Mouse (Mus musculus) ES-Bruce4 (cell line): ENCODE results near the gene Dars. TPM values are rescaled to one million over a fixed set of nuclear protein-coding genes. Genes with fewer than 3 reads are reported as not detected.

Experiments used
- H3K27ac ChIP-seq: 2 replicates; pipeline ENCODE4 v1.5.1; 2012; ENCODE audit warnings: low read length, inconsistent platforms; ENCODE audit not compliant: insufficient read depth
- H3K27me3 ChIP-seq: 2 replicates; pipeline ENCODE4 v1.6.1; 2012; ENCODE audit warnings: mild to moderate bottlenecking, low read length, inconsistent platforms; ENCODE audit not compliant: control insufficient read depth, poor library complexity, insufficient read depth, severe bottlenecking
- H3K36me3 ChIP-seq: 2 replicates; pipeline ENCODE4 v1.6.1; 2012; ENCODE audit warnings: inconsistent platforms, mild to moderate bottlenecking, low read length, moderate library complexity; ENCODE audit not compliant: control insufficient read depth, poor library complexity, insufficient read depth, severe bottlenecking
- H3K4me1 ChIP-seq: one replicate; pipeline ENCODE4 v1.8.1; 2011; ENCODE audit warnings: low read length; ENCODE audit not compliant: control insufficient read depth, insufficient read depth
- H3K4me3 ChIP-seq: 2 replicates; pipeline ENCODE4 v1.5.1; 2011; ENCODE audit warnings: low read depth, mild to moderate bottlenecking, low read length
- H3K9ac ChIP-seq: 2 replicates; pipeline ENCODE4 v1.6.1; 2012; ENCODE audit warnings: low read depth, mild to moderate bottlenecking, inconsistent platforms; ENCODE audit not compliant: poor library complexity, severe bottlenecking
- H3K9me3 ChIP-seq: replicated peaks from 2 replicates; pipeline ENCODE4 v1.6.1; 2012; ENCODE audit warnings: mild to moderate bottlenecking, low read length, inconsistent platforms; ENCODE audit not compliant: control insufficient read depth, poor library complexity, insufficient read depth, severe bottlenecking
- CTCF ChIP-seq: IDR thresholded peaks from one replicate; pipeline ENCODE4 v1.8.1; 2011; ENCODE audit warnings: low read depth, low read length
- EP300 ChIP-seq: IDR thresholded peaks from 2 replicates; pipeline ENCODE4 v1.6.1; 2011; ENCODE audit warnings: low read depth, low read length; ENCODE audit not compliant: insufficient read depth
- POLR2A ChIP-seq: IDR thresholded peaks from one replicate; pipeline ENCODE4 v1.8.1; 2011; ENCODE audit warnings: low read length; ENCODE audit not compliant: insufficient read depth
- polyA plus RNA-seq: library from polyadenylated mRNA; stranded (reverse); fragments of >200 nt; gene quantifications from 2 replicates; pipeline ENCODE4 v1.2.4, GENCODE M21; 2011; ENCODE audit warnings: low read depth; ENCODE audit not compliant: missing spikeins, insufficient read depth, insufficient read length

Gene Dars
- polyA plus RNA-seq, 1 experiment, result 191 TPM

GRCm38 (mm10) chr1:128443890-128444839, 27.0 kb upstream of the Dars start:
- TF ChIP-seq EP300 (no peak), CTCF (no peak), POLR2A (no peak)
- Histone ChIP-seq H3K36me3 (no peaks in the 10 kb centered on the region), H3K27ac (no peak overlapping the region), H3K9me3 (no peaks in the 10 kb centered on the region), H3K9ac (no peak overlapping the region), H3K4me1 (peaks cover 5% of the 10 kb centered on the region), H3K27me3 (peaks cover 1% of the 10 kb centered on the region; the same call in 1 of the 2 replicates), H3K4me3 (no peak overlapping the region)

- Histone ChIP-seq H3K9ac (no peak overlapping the region), H3K9me3 (no peaks in the 10 kb centered on the region), H3K27me3 (no peaks in the 10 kb centered on the region), H3K4me3 (no peak overlapping the region), H3K4me1 (peaks cover 5% of the 10 kb centered on the region), H3K36me3 (no peaks in the 10 kb centered on the region), H3K27ac (no peak overlapping the region)
- TF ChIP-seq EP300, result no peak
- TF ChIP-seq CTCF, result no peak
Measured at GRCm38 (mm10) chr1:128441129-128441473, 23.9 kb upstream of the Dars start.

GRCm38 (mm10) chr1:128440386-128441128, 23.4 kb upstream of the Dars start:
- no peak overlapping the region for H3K4me3 ChIP-seq
- no peak overlapping the region for H3K9ac ChIP-seq
- no peaks in the 10 kb centered on the region for H3K9me3 ChIP-seq
- no peaks in the 10 kb centered on the region for H3K36me3 ChIP-seq
- H3K27ac ChIP-seq, result no peak overlapping the region
- H3K27me3 ChIP-seq, result no peaks in the 10 kb centered on the region
- TF ChIP-seq EP300 (no peak), POLR2A (no peak), CTCF (no peak)
- H3K4me1 ChIP-seq, result peaks cover 5% of the 10 kb centered on the region

- TF ChIP-seq CTCF, result no peak
- no peak for TF ChIP-seq POLR2A
- TF ChIP-seq EP300, result no peak
- peaks cover 5% of the 10 kb centered on the region for H3K4me1 ChIP-seq
Measured at GRCm38 (mm10) chr1:128439618-128440017, 22.4 kb upstream of the Dars start.

GRCm38 (mm10) chr1:128438526-128438925, 21.4 kb upstream of the Dars start:
- Histone ChIP-seq H3K27me3 (no peaks in the 10 kb centered on the region), H3K36me3 (no peaks in the 10 kb centered on the region), H3K4me3 (no peak overlapping the region), H3K27ac (no peak overlapping the region), H3K4me1 (peaks cover 4% of the 10 kb centered on the region), H3K9me3 (no peaks in the 10 kb centered on the region), H3K9ac (no peak overlapping the region)
- TF ChIP-seq EP300, result no peak
- no peak for TF ChIP-seq CTCF
- TF ChIP-seq POLR2A, result no peak

More at GRCm38 (mm10) chr1:128439618-128440017, 22.4 kb upstream of the Dars start:
- no peak overlapping the region for H3K27ac ChIP-seq
- H3K9me3 ChIP-seq, result no peaks in the 10 kb centered on the region
- H3K27me3 ChIP-seq, result no peaks in the 10 kb centered on the region
- H3K4me3 ChIP-seq, result no peak overlapping the region
- no peaks in the 10 kb centered on the region for H3K36me3 ChIP-seq
- no peak overlapping the region for H3K9ac ChIP-seq

GRCm38 (mm10) chr1:128437276-128437675, 20.1 kb upstream of the Dars start:
- Histone ChIP-seq H3K4me3 (no peak overlapping the region), H3K9ac (no peak overlapping the region), H3K36me3 (no peaks in the 10 kb centered on the region), H3K4me1 (peaks cover 4% of the 10 kb centered on the region), H3K27ac (no peak overlapping the region), H3K27me3 (no peaks in the 10 kb centered on the region), H3K9me3 (no peaks in the 10 kb centered on the region)
- no peak for TF ChIP-seq POLR2A
- TF ChIP-seq EP300, result no peak
- TF ChIP-seq CTCF, result no peak
